Mouse (Mus musculus): ENCODE results near the gene Zbtb20. TPM values are rescaled to one million over a fixed set of nuclear protein-coding genes. Genes with fewer than 3 reads are reported as not detected.
A peak's percentile ranks its signal among the peaks of the same experiment; 100 is the strongest.

The Zbtb20 gene
- polyA plus RNA-seq, 1 experiment = 4.0 TPM

- TF ChIP-seq MYOG (IDR thresholded peaks at IDR 0.05; ENCODE audit: control insufficient read depth, extremely low read depth, insufficient read length) = no peak
- TF ChIP-seq MYOD1 (IDR thresholded peaks at IDR 0.05; ENCODE audit: control insufficient read depth, insufficient read length, low read depth) = peak; percentile 13
- no peaks in the 10 kb centered on the region for H3K36me3 ChIP-seq (ENCODE audit: control insufficient read depth, insufficient read depth)
Measured at GRCm38 (mm10) chr16:42874910-42875851, 500 bp upstream of the Zbtb20 start.

GRCm38 (mm10) chr16:42876021-42877000 lies 630 bp downstream of the Zbtb20 start:
- Histone ChIP-seq H3K36me3 (ENCODE audit: control insufficient read depth, insufficient read depth) (no peaks in the 10 kb centered on the region), H3K27me3 (ENCODE audit: control insufficient read depth, insufficient read depth, insufficient read length) (no peaks in the 10 kb centered on the region), H3ac (ENCODE audit: control insufficient read depth, insufficient read length, low read depth) (peak overlapping the region; percentile 82), H3K79me2 (ENCODE audit: control insufficient read depth, insufficient read depth) (no peaks in the 10 kb centered on the region), H3K79me3 (ENCODE audit: low read depth) (no peaks in the 10 kb centered on the region), H3K4me3 (ENCODE audit: insufficient read depth, poor library complexity, severe bottlenecking) (peak overlapping the region; percentile 40)
- TF ChIP-seq MAX (IDR thresholded peaks at IDR 0.05) (no peak), CTCF (IDR thresholded peaks at IDR 0.05; ENCODE audit: control insufficient read depth, insufficient read depth, insufficient read length) (no peak)

More at GRCm38 (mm10) chr16:42874910-42875851, 500 bp upstream of the Zbtb20 start:
- Histone ChIP-seq H3ac (ENCODE audit: control insufficient read depth, insufficient read length, low read depth) (no peak overlapping the region), H3K79me2 (ENCODE audit: control insufficient read depth, insufficient read depth) (no peaks in the 10 kb centered on the region), H3K4me3 (ENCODE audit: insufficient read depth, poor library complexity, severe bottlenecking) (peak overlapping the region; percentile 36), H3K79me3 (ENCODE audit: low read depth) (no peaks in the 10 kb centered on the region), H3K27me3 (ENCODE audit: control insufficient read depth, insufficient read depth, insufficient read length) (no peaks in the 10 kb centered on the region)

- Histone ChIP-seq H3K4me3 (ENCODE audit: insufficient read depth, poor library complexity, severe bottlenecking) (no peak overlapping the region), H3K79me3 (ENCODE audit: low read depth) (no peaks in the 10 kb centered on the region), H3K79me2 (ENCODE audit: control insufficient read depth, insufficient read depth) (no peaks in the 10 kb centered on the region), H3K27me3 (ENCODE audit: control insufficient read depth, insufficient read depth, insufficient read length) (no peaks in the 10 kb centered on the region), H3K36me3 (ENCODE audit: control insufficient read depth, insufficient read depth) (no peaks in the 10 kb centered on the region), H3ac (ENCODE audit: control insufficient read depth, insufficient read length, low read depth) (no peak overlapping the region)
- TF ChIP-seq MAX (IDR thresholded peaks at IDR 0.05) (no peak), CEBPB (IDR thresholded peaks at IDR 0.05; ENCODE audit: low read depth) (no peak), CTCF (IDR thresholded peaks at IDR 0.05; ENCODE audit: control insufficient read depth, insufficient read depth, insufficient read length) (no peak), MYOG (IDR thresholded peaks at IDR 0.05; ENCODE audit: control insufficient read depth, extremely low read depth, insufficient read length) (no peak), MYOD1 (IDR thresholded peaks at IDR 0.05; ENCODE audit: control insufficient read depth, insufficient read length, low read depth) (no peak), USF1 (IDR thresholded peaks at IDR 0.05; ENCODE audit: low read depth) (no peak), FOSL1 (IDR thresholded peaks at IDR 0.05; ENCODE audit: insufficient read depth, low read length, poor library complexity, severe bottlenecking) (no peak)
Measured at GRCm38 (mm10) chr16:42880046-42880445, 4.4 kb downstream of the Zbtb20 start.

- Histone ChIP-seq H3K27me3 (ENCODE audit: control insufficient read depth, insufficient read depth, insufficient read length) (no peaks in the 10 kb centered on the region), H3ac (ENCODE audit: control insufficient read depth, insufficient read length, low read depth) (no peak overlapping the region), H3K79me3 (ENCODE audit: low read depth) (no peaks in the 10 kb centered on the region), H3K36me3 (ENCODE audit: control insufficient read depth, insufficient read depth) (no peaks in the 10 kb centered on the region), H3K79me2 (ENCODE audit: control insufficient read depth, insufficient read depth) (no peaks in the 10 kb centered on the region), H3K4me3 (ENCODE audit: insufficient read depth, poor library complexity, severe bottlenecking) (no peak overlapping the region)
- TF ChIP-seq MYOG (IDR thresholded peaks at IDR 0.05; ENCODE audit: control insufficient read depth, extremely low read depth, insufficient read length) (no peak), USF1 (IDR thresholded peaks at IDR 0.05; ENCODE audit: low read depth) (peak; percentile 78), MAX (IDR thresholded peaks at IDR 0.05) (no peak)
Measured at GRCm38 (mm10) chr16:42885538-42885937, 9.9 kb downstream of the Zbtb20 start.

- no peaks in the 10 kb centered on the region for H3K36me3 ChIP-seq (ENCODE audit: control insufficient read depth, insufficient read depth)
- H3K79me2 ChIP-seq (ENCODE audit: control insufficient read depth, insufficient read depth) = no peaks in the 10 kb centered on the region
- no peaks in the 10 kb centered on the region for H3K79me3 ChIP-seq (ENCODE audit: low read depth)
- H3K27me3 ChIP-seq (ENCODE audit: control insufficient read depth, insufficient read depth, insufficient read length) = no peaks in the 10 kb centered on the region
- no peak overlapping the region for H3K4me3 ChIP-seq (ENCODE audit: insufficient read depth, poor library complexity, severe bottlenecking)
- TF ChIP-seq USF1 (IDR thresholded peaks at IDR 0.05; ENCODE audit: low read depth) (no peak), CTCF (IDR thresholded peaks at IDR 0.05; ENCODE audit: control insufficient read depth, insufficient read depth, insufficient read length) (no peak), CEBPB (IDR thresholded peaks at IDR 0.05; ENCODE audit: low read depth) (no peak)
- no peak overlapping the region for H3ac ChIP-seq (ENCODE audit: control insufficient read depth, insufficient read length, low read depth)
Measured at GRCm38 (mm10) chr16:42885964-42886363, 10.3 kb downstream of the Zbtb20 start.

Data from C2C12 (cell line).